In the genomic region with DNA sequence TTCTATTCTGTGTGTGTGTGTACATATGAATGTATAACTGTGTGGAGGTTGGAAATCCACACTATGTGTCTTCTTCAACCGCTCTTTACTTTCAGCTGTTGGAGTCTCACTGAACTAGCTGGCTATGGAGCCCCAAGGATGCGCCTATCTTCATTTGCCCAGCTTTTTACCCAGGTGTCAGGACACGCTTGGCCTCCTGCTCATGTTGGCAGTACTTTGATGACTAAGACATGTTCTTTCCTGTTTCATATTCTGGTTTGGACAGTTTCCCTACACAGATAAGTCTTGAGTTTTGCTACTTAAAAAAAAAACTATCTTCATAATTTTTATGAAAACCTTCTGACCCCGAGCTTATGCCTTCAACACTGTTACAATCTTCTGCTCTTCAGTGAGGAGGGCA, we compare ENCODE assay signal across 1 mouse cellular context.
TF ChIP-seq lines count a peak whose summit lies in the region.

No protein-coding gene starts in this region.

TF ChIP-seq in CH12.LX, 34 proteins besides CTCF, POLR2A, EP300 and RAD21 (continued from another document):
- TF ChIP-seq SMC3 (IDR thresholded peaks at IDR 0.05; ENCODE audit: low read depth, low read length) (no peak), TCF12 (IDR thresholded peaks at IDR 0.05; ENCODE audit: low read depth, low read length) (peak; percentile 54; the same call in 1 of the 2 replicates), RCOR1 (conservative IDR thresholded peaks at IDR 0.05; ENCODE audit: low read depth, low read length) (no peak)
